Mouse (Mus musculus): Measurements from ENCODE around the gene Tnfrsf12a. TPM values are rescaled to one million over a fixed set of nuclear protein-coding genes. Genes with fewer than 3 reads are reported as not detected.

Gene Tnfrsf12a
- polyA plus RNA-seq, 1 experiment from 2014 or later = 2.9 TPM

- Histone ChIP-seq H3K4me1 (ENCODE audit: control insufficient read depth, insufficient read depth, low read length) (no peaks in the 10 kb centered on the region), H3K4me3 (ENCODE audit: low read depth, low read length) (no peak overlapping the region), H3K9ac (ENCODE audit: low read length) (no peak overlapping the region), H3K27me3 (replicated peaks; ENCODE audit: control insufficient read depth, insufficient read depth, low read length) (peaks cover under 1% of the 10 kb centered on the region; the same call in 1 of the 2 replicates), H3K36me3 (ENCODE audit: control insufficient read depth, insufficient read depth, low read length) (no peaks in the 10 kb centered on the region), H3K4me2 (ENCODE audit: low read length) (no peak overlapping the region), H3K27ac (ENCODE audit: low read depth, low read length) (no peak overlapping the region), H3K9me3 (replicated peaks; ENCODE audit: control insufficient read depth, low read length) (no peaks in the 10 kb centered on the region)
- ATAC-seq (peak; percentile 75), DNase-seq (ENCODE audit: low spot score) (peak; percentile 83)
- 0% methylated on average over 3 of the region's 3 CpGs for WGBS
These were observed 28.9 kb upstream of the Tnfrsf12a start for GRCm38 (mm10) chr17:23706212-23706611.

- Histone ChIP-seq H3K36me3 (ENCODE audit: control insufficient read depth, insufficient read depth, low read length) (no peaks in the 10 kb centered on the region), H3K4me3 (ENCODE audit: low read depth, low read length) (no peak overlapping the region), H3K27ac (ENCODE audit: low read depth, low read length) (no peak overlapping the region), H3K4me2 (ENCODE audit: low read length) (no peak overlapping the region), H3K9ac (ENCODE audit: low read length) (no peak overlapping the region), H3K27me3 (replicated peaks; ENCODE audit: control insufficient read depth, insufficient read depth, low read length) (peaks cover 6% of the 10 kb centered on the region; the same call in 1 of the 2 replicates), H3K4me1 (ENCODE audit: control insufficient read depth, insufficient read depth, low read length) (no peaks in the 10 kb centered on the region), H3K9me3 (replicated peaks; ENCODE audit: control insufficient read depth, low read length) (no peaks in the 10 kb centered on the region)
- ATAC-seq (no peak), DNase-seq (ENCODE audit: low spot score) (no peak)
- WGBS = 80% methylated on average over 7 of the region's 7 CpGs
These were observed 28.3 kb upstream of the Tnfrsf12a start for GRCm38 (mm10) chr17:23705525-23706104.

GRCm38 (mm10) chr17:23704741-23705140, 27.5 kb upstream of the Tnfrsf12a start:
- no peaks in the 10 kb centered on the region for H3K36me3 ChIP-seq (ENCODE audit: control insufficient read depth, insufficient read depth, low read length)
- peaks cover 7% of the 10 kb centered on the region; the same call in 1 of the 2 replicates for H3K27me3 ChIP-seq (replicated peaks; ENCODE audit: control insufficient read depth, insufficient read depth, low read length)
- WGBS = 54% methylated on average over 7 of the region's 7 CpGs
- H3K4me3 ChIP-seq (ENCODE audit: low read depth, low read length) = no peak overlapping the region
- no peak overlapping the region for H3K27ac ChIP-seq (ENCODE audit: low read depth, low read length)
- H3K4me2 ChIP-seq (ENCODE audit: low read length) = no peak overlapping the region
- no peaks in the 10 kb centered on the region for H3K4me1 ChIP-seq (ENCODE audit: control insufficient read depth, insufficient read depth, low read length)
- H3K9ac ChIP-seq (ENCODE audit: low read length) = no peak overlapping the region
- no peaks in the 10 kb centered on the region for H3K9me3 ChIP-seq (replicated peaks; ENCODE audit: control insufficient read depth, low read length)
- ATAC-seq (no peak), DNase-seq (ENCODE audit: low spot score) (peak; percentile 61)

- Histone ChIP-seq H3K4me3 (ENCODE audit: low read depth, low read length) (no peak overlapping the region), H3K36me3 (ENCODE audit: control insufficient read depth, insufficient read depth, low read length) (no peaks in the 10 kb centered on the region), H3K9me3 (replicated peaks; ENCODE audit: control insufficient read depth, low read length) (no peaks in the 10 kb centered on the region), H3K4me1 (ENCODE audit: control insufficient read depth, insufficient read depth, low read length) (no peaks in the 10 kb centered on the region), H3K27me3 (replicated peaks; ENCODE audit: control insufficient read depth, insufficient read depth, low read length) (peaks cover 18% of the 10 kb centered on the region), H3K27ac (ENCODE audit: low read depth, low read length) (no peak overlapping the region), H3K4me2 (ENCODE audit: low read length) (no peak overlapping the region), H3K9ac (ENCODE audit: low read length) (no peak overlapping the region)
- WGBS = 81% methylated on average over 9 of the region's 9 CpGs
- ATAC-seq = no peak
- no peak for DNase-seq (ENCODE audit: low spot score)
These were observed 26.0 kb upstream of the Tnfrsf12a start for GRCm38 (mm10) chr17:23703301-23703700.

- Histone ChIP-seq H3K36me3 (ENCODE audit: control insufficient read depth, insufficient read depth, low read length) (no peaks in the 10 kb centered on the region), H3K27ac (ENCODE audit: low read depth, low read length) (no peak overlapping the region), H3K4me3 (ENCODE audit: low read depth, low read length) (peak overlapping the region; percentile 70), H3K4me2 (ENCODE audit: low read length) (peak overlapping the region; percentile 100), H3K9ac (ENCODE audit: low read length) (peak overlapping the region; percentile 67), H3K27me3 (replicated peaks; ENCODE audit: control insufficient read depth, insufficient read depth, low read length) (peaks cover 27% of the 10 kb centered on the region), H3K9me3 (replicated peaks; ENCODE audit: control insufficient read depth, low read length) (no peaks in the 10 kb centered on the region), H3K4me1 (ENCODE audit: control insufficient read depth, insufficient read depth, low read length) (no peaks in the 10 kb centered on the region)
- ATAC-seq = peak; percentile 97
- DNase-seq (ENCODE audit: low spot score) = peak; percentile 93
- under 1% methylated on average over 28 of the region's 28 CpGs for WGBS
These were observed 22.8 kb upstream of the Tnfrsf12a start for GRCm38 (mm10) chr17:23700079-23700478.

GRCm38 (mm10) chr17:23699131-23700077, 22.1 kb upstream of the Tnfrsf12a start:
- Histone ChIP-seq H3K9ac (ENCODE audit: low read length) (peak overlapping the region; percentile 67), H3K27ac (ENCODE audit: low read depth, low read length) (no peak overlapping the region), H3K27me3 (replicated peaks; ENCODE audit: control insufficient read depth, insufficient read depth, low read length) (peaks cover 27% of the 10 kb centered on the region), H3K36me3 (ENCODE audit: control insufficient read depth, insufficient read depth, low read length) (no peaks in the 10 kb centered on the region), H3K4me1 (ENCODE audit: control insufficient read depth, insufficient read depth, low read length) (no peaks in the 10 kb centered on the region), H3K4me2 (ENCODE audit: low read length) (peak overlapping the region; percentile 100), H3K9me3 (replicated peaks; ENCODE audit: control insufficient read depth, low read length) (no peaks in the 10 kb centered on the region), H3K4me3 (ENCODE audit: low read depth, low read length) (peak overlapping the region; percentile 70)
- ATAC-seq = peak; percentile 15; the same call in 1 of the 2 replicates
- under 1% methylated on average over 73 of the region's 101 CpGs for WGBS
- DNase-seq (ENCODE audit: low spot score) = peak; percentile 17

GRCm38 (mm10) chr17:23695801-23696200, 18.5 kb upstream of the Tnfrsf12a start:
- no peak overlapping the region for H3K9ac ChIP-seq (ENCODE audit: low read length)
- H3K36me3 ChIP-seq (ENCODE audit: control insufficient read depth, insufficient read depth, low read length) = no peaks in the 10 kb centered on the region
- H3K4me1 ChIP-seq (ENCODE audit: control insufficient read depth, insufficient read depth, low read length) = no peaks in the 10 kb centered on the region
- DNase-seq (ENCODE audit: low spot score) = no peak
- H3K4me2 ChIP-seq (ENCODE audit: low read length) = no peak overlapping the region
- no peak overlapping the region for H3K4me3 ChIP-seq (ENCODE audit: low read depth, low read length)
- ATAC-seq = no peak
- H3K27me3 ChIP-seq (replicated peaks; ENCODE audit: control insufficient read depth, insufficient read depth, low read length) = peaks cover 23% of the 10 kb centered on the region
- 10% methylated on average over 3 of the region's 3 CpGs for WGBS
- no peak overlapping the region for H3K27ac ChIP-seq (ENCODE audit: low read depth, low read length)
- no peaks in the 10 kb centered on the region for H3K9me3 ChIP-seq (replicated peaks; ENCODE audit: control insufficient read depth, low read length)

GRCm38 (mm10) chr17:23694491-23694890, 17.2 kb upstream of the Tnfrsf12a start:
- no peak overlapping the region for H3K4me3 ChIP-seq (ENCODE audit: low read depth, low read length)
- H3K36me3 ChIP-seq (ENCODE audit: control insufficient read depth, insufficient read depth, low read length) = no peaks in the 10 kb centered on the region
- 68% methylated on average over 1 of the region's 1 CpGs for WGBS

More at GRCm38 (mm10) chr17:23694491-23694890, 17.2 kb upstream of the Tnfrsf12a start:
- H3K4me2 ChIP-seq (ENCODE audit: low read length) = no peak overlapping the region
- H3K4me1 ChIP-seq (ENCODE audit: control insufficient read depth, insufficient read depth, low read length) = no peaks in the 10 kb centered on the region
- DNase-seq (ENCODE audit: low spot score) (no peak), ATAC-seq (no peak)
- H3K27ac ChIP-seq (ENCODE audit: low read depth, low read length) = no peak overlapping the region
- no peaks in the 10 kb centered on the region for H3K9me3 ChIP-seq (replicated peaks; ENCODE audit: control insufficient read depth, low read length)
- H3K9ac ChIP-seq (ENCODE audit: low read length) = no peak overlapping the region
- H3K27me3 ChIP-seq (replicated peaks; ENCODE audit: control insufficient read depth, insufficient read depth, low read length) = peaks cover 20% of the 10 kb centered on the region
